Mouse (Mus musculus) intestine, embryonic 16.5 days (tissue): ENCODE measurements around the gene Trappc6a. TPM values are rescaled to one million over a fixed set of nuclear protein-coding genes. Genes with fewer than 3 reads are reported as not detected.
A peak's percentile ranks its signal among the peaks of the same experiment; 100 is the strongest.

Experiments used
- ATAC-seq: fragments of 200-750 bp; cut with Nextera tagmentation; 2 replicates; pipeline ENCODE4 v1.8.0; 2017; ENCODE audit warnings: moderate TSS enrichment, moderate library complexity
- H3K27ac ChIP-seq: fragments of 300-500 bp; sonication (generic); 2 replicates; pipeline ENCODE4 v1.5.1; 2014; ENCODE audit warnings: mild to moderate bottlenecking, low read length
- H3K27me3 ChIP-seq: fragments of 300-500 bp; sonication (generic); replicated peaks from 2 replicates; pipeline ENCODE4 v1.6.1; 2014; ENCODE audit warnings: low read length, control low read depth, mixed read lengths; ENCODE audit not compliant: control insufficient read depth, insufficient read depth
- H3K36me3 ChIP-seq: fragments of 300-500 bp; sonication (generic); 2 replicates; pipeline ENCODE4 v1.6.1; 2014; ENCODE audit warnings: low read length, control low read depth; ENCODE audit not compliant: control insufficient read depth, insufficient read depth
- H3K4me1 ChIP-seq: fragments of 300-500 bp; sonication (generic); 2 replicates; pipeline ENCODE4 v1.6.1; 2014; ENCODE audit warnings: low read length, control low read depth, mixed read lengths; ENCODE audit not compliant: control insufficient read depth, insufficient read depth
- H3K4me2 ChIP-seq: fragments of 300-500 bp; sonication (generic); 2 replicates; pipeline ENCODE4 v1.6.1; 2014; ENCODE audit warnings: low read depth, low read length, control low read depth
- H3K4me3 ChIP-seq: fragments of 300-500 bp; sonication (generic); 2 replicates; pipeline ENCODE4 v1.5.1; 2014; ENCODE audit warnings: mild to moderate bottlenecking, low read length
- H3K9ac ChIP-seq: fragments of 300-500 bp; sonication (generic); 2 replicates; pipeline ENCODE4 v1.6.1; 2014; ENCODE audit warnings: low read depth, low read length
- H3K9me3 ChIP-seq: fragments of 300-500 bp; sonication (generic); 2 replicates; pipeline ENCODE4 v1.6.1; 2016; ENCODE audit warnings: low read length, control low read depth; ENCODE audit not compliant: control insufficient read depth
- WGBS: fragments of 180-500 bp; shearing (Covaris S2); extraction: QIAGEN DNeasy Blood & Tissue Kit; methylation state at CpG from one replicate; pipeline ENCODE4 v1.1.7; 2014; 5-methylcytosine and 5-hydroxymethylcytosine counted together
- polyA plus RNA-seq: library from polyadenylated mRNA; unstranded; fragments of >200 nt; fragmentation: Nextera tagmentation; extraction: Ambion mirVana; gene quantifications from 2 replicates; pipeline ENCODE4 v1.2.1, GENCODE M21; 2015

Gene Trappc6a
- polyA plus RNA-seq, result 147 and 159 TPM in 2 replicates

- Histone ChIP-seq H3K36me3 (no peaks in the 10 kb centered on the region), H3K9ac (peak within 1 kb of the TSS; percentile 81), H3K4me3 (peak within 1 kb of the TSS; percentile 78), H3K9me3 (no peaks in the 10 kb centered on the region), H3K4me1 (peaks cover 17% of the 10 kb centered on the region), H3K27me3 (no peaks in the 10 kb centered on the region), H3K27ac (peak within 1 kb of the TSS; percentile 82), H3K4me2 (peak within 1 kb of the TSS; percentile 97)
- WGBS, result under 1% methylated on average over 56 of the region's 56 CpGs
- ATAC-seq, result peak; percentile 96
Measured at GRCm38 (mm10) chr7:19508150-19508923, at the start of gene Trappc6a, which contains the start of gene Bloc1s3. Trappc6a (plus strand) TSS chr7:19508395. Bloc1s3 (minus strand) TSS chr7:19508367.

GRCm38 (mm10) chr7:19458591-19459111 lies 49.5 kb upstream of the Trappc6a start, which contains the start of gene Mark4:
Mark4 (minus strand) TSS chr7:19458821.
- peak within 1 kb of the TSS; percentile 70 for H3K27ac ChIP-seq
- no peaks in the 10 kb centered on the region for H3K9me3 ChIP-seq
- WGBS, result under 1% methylated on average over 27 of the region's 42 CpGs
- H3K4me2 ChIP-seq, result peak within 1 kb of the TSS; percentile 87
- no peaks in the 10 kb centered on the region for H3K27me3 ChIP-seq
- H3K4me3 ChIP-seq, result peak within 1 kb of the TSS; percentile 93
- H3K4me1 ChIP-seq, result peaks cover 25% of the 10 kb centered on the region
- peaks cover 3% of the 10 kb centered on the region for H3K36me3 ChIP-seq
- peak within 1 kb of the TSS; percentile 90 for H3K9ac ChIP-seq
- ATAC-seq, result peak; percentile 88

- Histone ChIP-seq H3K9me3 (no peaks in the 10 kb centered on the region), H3K27me3 (no peaks in the 10 kb centered on the region), H3K4me2 (peak overlapping the region; percentile 87), H3K36me3 (peaks cover 3% of the 10 kb centered on the region), H3K4me3 (peak overlapping the region; percentile 93), H3K27ac (no peak overlapping the region; the same call in 1 of the 2 replicates), H3K9ac (peak overlapping the region; percentile 90), H3K4me1 (peaks cover 25% of the 10 kb centered on the region)
- no peak for ATAC-seq
- WGBS, result 27% methylated on average over 6 of the region's 6 CpGs
Measured at GRCm38 (mm10) chr7:19459144-19459870, 48.9 kb upstream of the Trappc6a start.

GRCm38 (mm10) chr7:19460500-19460899 lies 47.7 kb upstream of the Trappc6a start:
- H3K4me3 ChIP-seq, result no peak overlapping the region
- peaks cover 30% of the 10 kb centered on the region for H3K4me1 ChIP-seq
- no peaks in the 10 kb centered on the region for H3K9me3 ChIP-seq
- ATAC-seq, result no peak
- H3K9ac ChIP-seq, result no peak overlapping the region
- no peak overlapping the region for H3K4me2 ChIP-seq
- WGBS, result 36% methylated on average over 1 of the region's 1 CpGs
- H3K36me3 ChIP-seq, result peaks cover 3% of the 10 kb centered on the region
- H3K27ac ChIP-seq, result no peak overlapping the region
- no peaks in the 10 kb centered on the region; the same call in 1 of the 2 replicates for H3K27me3 ChIP-seq

- no peaks in the 10 kb centered on the region; the same call in 1 of the 2 replicates for H3K27me3 ChIP-seq
- no peaks in the 10 kb centered on the region for H3K9me3 ChIP-seq
- 11% methylated on average over 6 of the region's 6 CpGs for WGBS
- H3K36me3 ChIP-seq, result no peaks in the 10 kb centered on the region
- no peak overlapping the region for H3K4me3 ChIP-seq
- H3K4me2 ChIP-seq, result peak overlapping the region; percentile 9; the same call in 1 of the 2 replicates
- H3K4me1 ChIP-seq, result peaks cover 30% of the 10 kb centered on the region
- no peak for ATAC-seq
- H3K27ac ChIP-seq, result no peak overlapping the region
- H3K9ac ChIP-seq, result no peak overlapping the region
Measured at GRCm38 (mm10) chr7:19461488-19461887, 46.7 kb upstream of the Trappc6a start.

- no peak overlapping the region for H3K4me2 ChIP-seq
- H3K9ac ChIP-seq, result 0 out of 2 replicates have a peak overlapping the region, but pooled peaks have one; percentile 9
- no peak overlapping the region for H3K4me3 ChIP-seq
- WGBS, result 68% methylated on average over 4 of the region's 4 CpGs
- no peaks in the 10 kb centered on the region for H3K36me3 ChIP-seq
- no peaks in the 10 kb centered on the region for H3K9me3 ChIP-seq
- peaks cover 20% of the 10 kb centered on the region for H3K4me1 ChIP-seq
- peaks cover 3% of the 10 kb centered on the region; the same call in 1 of the 2 replicates for H3K27me3 ChIP-seq
- ATAC-seq, result no peak
- no peak overlapping the region for H3K27ac ChIP-seq
Measured at GRCm38 (mm10) chr7:19462443-19462842, 45.8 kb upstream of the Trappc6a start.

GRCm38 (mm10) chr7:19462884-19463381 lies 45.3 kb upstream of the Trappc6a start, which contains the start of gene Exoc3l2:
Exoc3l2 (plus strand) TSS chr7:19463331.
- H3K36me3 ChIP-seq, result no peaks in the 10 kb centered on the region
- H3K4me2 ChIP-seq, result no peak within 1 kb of the TSS
- H3K27ac ChIP-seq, result no peak within 1 kb of the TSS
- WGBS, result 38% methylated on average over 6 of the region's 6 CpGs
- no peak within 1 kb of the TSS for H3K4me3 ChIP-seq
- ATAC-seq, result no peak
- peak within 1 kb of the TSS; percentile 9; the same call in 1 of the 2 replicates for H3K9ac ChIP-seq
- H3K9me3 ChIP-seq, result no peaks in the 10 kb centered on the region
- H3K4me1 ChIP-seq, result peaks cover 17% of the 10 kb centered on the region
- H3K27me3 ChIP-seq, result peaks cover 3% of the 10 kb centered on the region; the same call in 1 of the 2 replicates

GRCm38 (mm10) chr7:19464367-19465307 lies 43.6 kb upstream of the Trappc6a start:
- no peak for ATAC-seq

More at GRCm38 (mm10) chr7:19464367-19465307, 43.6 kb upstream of the Trappc6a start:
- peak overlapping the region; percentile 24 for H3K4me2 ChIP-seq
- H3K4me1 ChIP-seq, result peaks cover 10% of the 10 kb centered on the region; the same call in 1 of the 2 replicates
- no peaks in the 10 kb centered on the region for H3K9me3 ChIP-seq
- peak overlapping the region; percentile 45; the same call in 1 of the 2 replicates for H3K9ac ChIP-seq
- 0 out of 2 replicates have a peak overlapping the region, but pooled peaks have one; percentile 21 for H3K27ac ChIP-seq
- H3K27me3 ChIP-seq, result peaks cover 14% of the 10 kb centered on the region
- no peaks in the 10 kb centered on the region for H3K36me3 ChIP-seq
- WGBS, result 15% methylated on average over 22 of the region's 22 CpGs
- peak overlapping the region; percentile 12; the same call in 1 of the 2 replicates for H3K4me3 ChIP-seq
